Mouse (Mus musculus) adrenal gland, adult 2 months (tissue): Measurements from ENCODE around the gene Fzd1. TPM values are rescaled to one million over a fixed set of nuclear protein-coding genes. Genes with fewer than 3 reads are reported as not detected.
A peak's percentile ranks its signal among the peaks of the same experiment; 100 is the strongest.

Experiments used
- DNase-seq: peaks from one replicate; pipeline ENCODE4 v3.0.0; 2021
- microRNA-seq, 2 experiments: library from miRNA; unstranded; fragments of <30 nt; microRNA quantifications; one replicate each; pipeline ENCODE4 v1.2.0; 2021
- polyA plus RNA-seq: library from polyadenylated mRNA; depleted of rRNA; stranded (reverse); fragments of >200 nt; gene quantifications from 2 replicates; pipeline ENCODE4 v1.2.3, GENCODE M21; 2012
- total RNA-seq, 2 experiments: library from RNA; stranded (reverse); gene quantifications; 2 replicates each; pipeline ENCODE4 v1.2.3; 2021

Fzd1 gene
- total and polyA plus RNA-seq, 3 experiments = 11.9 to 21.5 (median 17.2) TPM

DNA sequence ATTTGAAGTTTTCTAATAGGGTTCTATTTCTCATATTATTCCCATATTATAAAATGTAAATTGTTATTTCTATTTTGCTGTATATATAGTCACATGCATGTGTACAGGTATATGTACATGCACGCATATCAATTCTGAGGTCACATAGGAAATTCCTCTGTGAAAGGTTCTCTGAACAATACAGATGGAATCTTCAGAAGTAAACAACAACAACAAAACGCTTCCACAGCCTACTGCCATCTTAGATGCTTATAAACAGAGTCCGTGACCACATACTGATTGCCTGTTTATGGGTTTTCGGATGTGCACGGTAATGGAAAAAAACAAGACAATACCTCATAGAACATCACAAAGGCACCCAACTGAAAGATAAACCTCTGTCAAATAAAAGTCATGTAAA, 4.7 kb downstream of the Fzd1 start:
- no peak for DNase-seq

DNA sequence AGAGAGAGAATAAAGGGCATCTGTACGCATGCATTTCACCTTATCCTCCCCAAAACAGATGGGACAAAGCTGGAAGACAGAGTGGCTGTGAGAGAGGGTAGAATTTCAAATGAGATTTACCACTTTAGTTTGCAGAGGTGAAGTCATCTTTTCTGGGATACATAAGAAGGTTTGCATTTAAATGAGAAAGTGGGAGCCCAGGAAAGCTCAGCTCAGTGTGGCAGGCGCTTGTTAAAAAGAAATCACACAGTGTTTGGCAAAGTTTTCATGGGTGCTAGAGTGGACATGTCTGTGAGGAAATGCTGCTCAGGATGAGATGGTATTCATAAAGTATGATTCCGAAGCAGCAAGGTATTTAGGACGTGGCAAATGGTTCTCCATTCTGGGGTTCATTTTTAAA, 15.1 kb downstream of the Fzd1 start:
- DNase-seq = no peak

DNA sequence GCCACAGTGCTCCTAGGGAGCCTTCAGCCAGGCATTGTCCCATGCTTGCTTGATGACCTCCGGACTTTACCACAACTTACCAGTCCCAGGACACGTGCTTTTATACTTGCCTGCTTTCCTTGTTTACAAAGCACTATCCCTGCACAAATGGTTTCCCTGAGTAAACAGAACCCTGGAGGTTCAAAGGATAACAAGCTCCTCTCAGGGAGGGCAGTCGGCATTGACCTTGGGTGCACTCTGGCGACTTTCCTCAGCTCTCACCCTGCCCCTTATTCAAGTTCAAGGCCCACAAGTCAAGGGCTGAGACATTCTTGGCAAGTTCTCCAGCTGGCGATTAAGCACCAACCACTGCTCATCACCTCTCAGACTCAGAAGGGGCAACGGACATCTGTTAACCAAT, 20.8 kb downstream of the Fzd1 start:
- peak; percentile 10 for DNase-seq

DNA sequence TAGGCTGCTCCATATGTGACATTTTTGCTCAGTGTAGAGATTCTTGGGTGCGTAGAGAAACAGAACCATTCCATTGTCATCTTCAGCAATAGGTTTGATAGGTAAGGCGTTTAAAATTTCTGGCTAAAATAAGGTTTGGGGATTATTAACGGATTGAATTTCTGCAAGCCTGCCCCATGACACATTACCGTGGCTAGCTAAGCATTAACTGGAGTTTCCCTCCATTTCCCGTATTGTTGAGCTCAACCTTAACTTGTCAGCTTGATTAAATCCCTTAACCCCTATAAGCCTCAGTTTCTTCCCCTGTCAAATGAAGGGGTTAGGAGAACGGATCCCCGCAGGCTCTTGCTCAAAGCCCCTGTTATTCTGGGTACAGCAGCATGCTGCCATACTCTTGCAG, 22.4 kb downstream of the Fzd1 start:
- no peak for DNase-seq

DNA sequence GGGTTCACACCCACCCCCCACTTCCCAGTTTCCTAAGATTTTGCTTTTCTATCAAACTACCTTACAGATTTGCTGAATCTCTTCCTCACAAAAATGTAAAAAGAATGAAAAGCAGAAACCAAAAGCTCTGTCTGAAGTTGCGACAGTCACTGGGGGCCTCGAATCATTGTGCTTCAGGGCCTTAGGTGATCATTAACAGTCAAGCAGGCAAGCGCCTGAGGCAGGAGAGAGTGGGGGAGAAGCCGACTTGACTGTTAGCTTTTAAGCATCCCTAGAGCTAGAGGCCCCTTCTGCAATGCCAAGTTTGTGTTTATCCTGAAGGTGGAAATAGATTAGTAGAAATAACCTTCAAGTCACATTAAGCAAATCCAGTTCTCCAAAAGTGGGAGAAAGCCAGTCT, 24.6 kb downstream of the Fzd1 start:
- no peak for DNase-seq

DNA sequence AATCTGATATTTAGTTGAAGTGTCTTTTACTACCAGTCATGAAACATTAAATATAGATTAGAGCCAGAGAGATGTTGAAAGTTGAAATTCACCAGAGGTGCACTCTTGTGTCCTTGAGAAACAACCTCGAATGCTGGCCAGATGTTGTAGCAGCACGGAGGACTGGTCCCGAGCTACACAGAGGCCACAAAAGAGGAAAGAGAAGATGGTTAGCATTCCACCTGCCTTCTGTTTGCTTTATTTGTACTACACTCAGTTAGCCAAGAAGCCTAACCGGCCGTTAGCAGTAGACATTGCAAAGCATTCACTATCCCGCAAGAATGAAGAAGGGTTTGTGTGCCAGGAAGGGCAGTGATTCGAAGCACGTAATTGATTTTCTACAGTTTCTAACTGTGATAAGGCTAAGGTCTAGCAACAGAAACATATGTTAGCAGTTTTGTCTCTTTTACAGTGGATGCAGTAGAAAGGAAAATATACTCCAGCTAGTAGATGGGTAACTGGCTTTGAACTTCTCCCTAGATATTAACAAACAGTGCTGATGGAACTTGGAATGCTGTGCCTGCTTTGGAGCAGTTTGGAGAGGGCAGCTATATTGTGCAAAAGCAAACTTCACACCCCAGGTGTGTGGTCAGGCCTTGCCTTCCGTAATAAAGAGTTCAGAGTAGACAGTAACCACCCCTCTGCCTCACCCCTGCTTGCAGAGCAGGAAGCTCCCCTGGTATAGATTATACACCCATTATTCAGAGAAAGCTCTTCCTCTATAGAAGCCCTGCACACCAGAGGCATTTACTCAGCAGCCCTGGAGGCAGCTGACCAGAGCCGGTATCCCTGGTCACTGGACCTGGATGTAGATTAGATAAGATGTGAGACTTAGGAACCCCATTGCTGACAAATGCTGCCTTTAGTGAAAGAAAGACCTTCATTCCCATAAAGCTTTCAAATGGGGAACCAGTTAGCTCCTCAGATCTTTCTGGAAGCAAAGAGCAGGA, 25.3 kb downstream of the Fzd1 start:
- no peak for DNase-seq

DNA sequence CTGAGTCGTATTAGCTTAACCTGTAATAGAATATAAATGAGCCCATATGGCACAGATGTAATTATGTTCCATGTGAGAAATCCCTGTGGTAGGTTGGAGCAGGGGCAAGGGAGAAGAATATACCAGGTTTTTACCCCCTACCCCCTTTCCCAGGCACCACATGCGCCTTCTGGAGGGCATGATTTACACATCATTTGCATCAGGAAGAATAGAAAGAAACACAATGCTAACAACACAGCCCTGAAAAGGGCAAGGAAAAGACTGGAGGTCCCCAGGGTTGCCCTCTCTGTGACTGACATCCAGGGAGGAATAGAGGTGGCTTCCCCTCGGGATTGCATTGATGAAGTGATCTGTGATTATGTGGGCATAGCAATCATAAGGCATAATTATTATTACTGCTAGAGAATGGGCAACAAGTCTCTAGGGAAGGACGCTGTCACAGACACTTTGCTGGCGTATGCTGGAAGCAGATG, 26.1 kb downstream of the Fzd1 start:
- no peak for DNase-seq

DNA sequence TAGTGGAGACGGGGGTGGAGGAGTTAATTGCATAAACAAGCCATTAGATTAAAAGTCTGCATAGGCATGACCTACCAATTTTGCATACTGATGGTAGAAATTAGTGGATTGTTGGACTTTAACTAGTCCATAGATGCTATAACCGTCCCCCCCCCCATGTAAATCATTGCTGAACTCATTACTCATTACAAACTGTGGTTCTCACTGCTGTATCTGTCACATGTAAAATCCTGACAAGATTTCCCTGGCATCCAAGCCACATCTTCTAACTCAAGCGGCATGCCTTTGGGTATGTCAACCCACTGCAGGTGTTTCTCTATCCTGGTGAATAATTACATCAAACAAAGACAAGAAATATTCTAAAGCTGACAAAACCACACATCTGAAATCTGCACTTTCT, 26.8 kb downstream of the Fzd1 start:
- DNase-seq = no peak

Small RNAs within 50 kb of the gene (microRNA-seq; reads per million reads assigned to microRNA genes)
- 0 reads per million in 2 experiments for gene Gm44483
